Mouse (Mus musculus) lung, postnatal 14 days (tissue): ENCODE measurements around the gene Mllt3.

ENCODE experiments used
- DNase-seq: peaks from one replicate; pipeline ENCODE4 v3.0.0; 2021

The Mllt3 gene

DNA sequence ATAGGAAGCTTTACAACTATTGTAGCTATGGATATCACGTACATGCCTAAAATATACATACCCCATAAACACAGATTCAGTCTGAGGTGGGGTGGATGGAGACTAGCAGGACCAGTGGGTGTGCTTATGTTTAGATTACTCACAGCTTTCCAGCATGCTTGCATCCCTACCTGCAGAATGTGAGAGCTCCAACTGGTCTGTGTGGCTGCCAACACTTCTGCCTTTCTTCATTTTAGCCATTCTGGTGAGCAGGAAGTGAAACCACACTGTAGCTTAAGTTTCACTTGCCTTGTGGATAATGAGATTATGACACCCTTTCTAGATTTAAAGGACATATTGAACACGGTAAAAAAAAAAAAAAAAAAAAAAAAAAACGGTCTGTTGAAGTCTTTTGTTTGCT lies 88.8 kb downstream of the Mllt3 start:
- DNase-seq, result no peak

DNA sequence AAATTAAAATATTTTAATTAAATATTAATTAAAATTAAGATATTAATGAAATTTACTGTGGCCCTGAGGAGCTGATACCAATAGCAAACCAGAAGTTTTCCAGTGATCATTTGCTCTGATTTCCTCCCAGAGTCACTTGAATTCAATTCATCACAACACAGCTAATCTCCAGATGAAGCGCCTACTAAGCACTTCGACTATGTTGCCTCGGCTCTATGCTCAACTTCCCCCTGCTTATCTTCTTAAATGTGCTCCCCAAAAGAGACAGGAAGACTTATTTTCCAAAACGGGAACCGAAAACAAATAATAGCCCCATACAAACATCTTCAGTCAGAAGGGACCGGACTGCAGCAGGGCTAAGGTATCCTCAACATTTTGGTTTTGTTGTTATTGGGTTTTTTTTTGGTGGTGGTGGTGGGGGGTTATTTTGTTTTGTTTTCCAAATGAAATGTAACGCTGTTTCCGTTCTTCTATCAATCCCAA lies 90.2 kb downstream of the Mllt3 start:
- DNase-seq, result no peak

DNA sequence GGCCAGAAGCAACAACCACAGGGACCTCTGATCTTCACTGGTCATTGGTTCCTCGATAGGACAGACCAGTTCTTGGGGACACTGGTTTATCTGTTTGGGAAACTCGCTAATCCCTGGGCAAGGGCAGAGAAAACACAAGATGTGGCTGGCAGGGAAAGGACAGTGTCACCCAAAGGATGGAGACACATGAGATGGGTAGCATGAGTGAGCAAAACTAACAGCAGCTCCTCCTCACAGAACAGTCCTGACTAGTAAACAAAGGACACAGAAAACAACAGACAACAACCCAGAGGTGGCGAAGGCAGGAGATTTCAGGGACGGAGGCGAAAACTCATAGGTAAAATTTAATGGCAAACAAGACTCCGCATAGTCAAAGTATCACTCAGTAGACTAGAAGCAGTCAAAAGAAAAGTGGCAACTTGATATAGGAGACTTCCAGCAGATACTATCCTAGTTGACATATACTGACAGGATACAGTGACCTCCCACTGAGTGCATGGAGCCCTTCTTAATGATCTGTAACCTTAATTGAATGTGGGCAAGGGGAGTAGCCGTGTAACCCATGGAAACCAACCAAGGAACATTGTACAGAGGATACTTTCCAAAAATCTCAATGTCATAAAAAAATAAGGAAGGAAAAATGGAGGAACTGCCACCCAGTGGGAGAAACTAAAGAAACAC lies 93.5 kb downstream of the Mllt3 start:
- no peak for DNase-seq

DNA sequence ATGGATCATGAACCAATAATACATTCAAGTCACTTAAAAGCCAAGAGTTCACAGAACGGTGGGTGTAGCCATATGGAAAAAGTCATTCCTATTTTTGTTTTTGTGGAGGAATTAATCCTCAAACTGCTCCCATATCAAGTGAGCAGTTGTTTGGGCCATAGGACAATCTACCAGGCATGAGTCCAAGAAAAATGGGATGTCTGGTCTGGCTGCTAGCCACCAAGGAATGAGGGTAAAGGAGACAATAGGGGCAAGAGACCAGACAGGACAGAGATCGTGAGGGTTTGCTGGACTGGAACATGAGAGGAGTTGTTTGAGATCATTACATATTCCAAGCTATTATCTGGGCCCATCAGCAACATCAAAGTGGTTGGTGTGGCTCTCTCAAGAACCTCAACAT lies 96.8 kb downstream of the Mllt3 start:
- no peak for DNase-seq

DNA sequence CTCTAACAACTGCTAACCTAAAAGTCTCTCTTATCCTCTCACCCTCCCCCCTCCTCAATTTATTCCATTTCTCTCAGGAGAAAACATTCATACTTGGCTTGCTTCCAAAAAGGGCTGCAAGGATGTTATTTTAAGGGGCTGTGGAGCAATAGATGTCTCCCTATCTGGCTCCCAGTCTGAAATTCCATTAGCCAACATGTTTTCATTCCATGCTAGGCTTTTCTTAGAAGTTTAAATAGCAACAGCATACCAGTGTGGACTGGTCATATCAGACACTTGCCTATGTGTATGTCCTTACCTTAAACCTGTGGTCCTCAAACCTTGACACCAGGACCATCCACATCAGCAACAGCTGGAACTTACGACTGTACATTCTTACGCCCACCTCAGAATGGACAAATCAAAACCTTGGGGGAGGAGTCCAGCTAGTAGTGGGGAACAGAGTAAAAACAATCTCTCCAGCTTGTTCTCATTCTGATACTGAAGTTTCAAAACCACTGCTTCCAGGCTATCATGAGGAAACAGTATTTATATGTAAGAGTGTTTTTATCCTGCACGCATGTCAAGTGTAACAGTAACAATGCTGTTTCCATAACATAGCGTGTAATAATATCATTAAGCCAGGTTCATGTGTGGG lies 99.3 kb downstream of the Mllt3 start:
- no peak for DNase-seq

DNA sequence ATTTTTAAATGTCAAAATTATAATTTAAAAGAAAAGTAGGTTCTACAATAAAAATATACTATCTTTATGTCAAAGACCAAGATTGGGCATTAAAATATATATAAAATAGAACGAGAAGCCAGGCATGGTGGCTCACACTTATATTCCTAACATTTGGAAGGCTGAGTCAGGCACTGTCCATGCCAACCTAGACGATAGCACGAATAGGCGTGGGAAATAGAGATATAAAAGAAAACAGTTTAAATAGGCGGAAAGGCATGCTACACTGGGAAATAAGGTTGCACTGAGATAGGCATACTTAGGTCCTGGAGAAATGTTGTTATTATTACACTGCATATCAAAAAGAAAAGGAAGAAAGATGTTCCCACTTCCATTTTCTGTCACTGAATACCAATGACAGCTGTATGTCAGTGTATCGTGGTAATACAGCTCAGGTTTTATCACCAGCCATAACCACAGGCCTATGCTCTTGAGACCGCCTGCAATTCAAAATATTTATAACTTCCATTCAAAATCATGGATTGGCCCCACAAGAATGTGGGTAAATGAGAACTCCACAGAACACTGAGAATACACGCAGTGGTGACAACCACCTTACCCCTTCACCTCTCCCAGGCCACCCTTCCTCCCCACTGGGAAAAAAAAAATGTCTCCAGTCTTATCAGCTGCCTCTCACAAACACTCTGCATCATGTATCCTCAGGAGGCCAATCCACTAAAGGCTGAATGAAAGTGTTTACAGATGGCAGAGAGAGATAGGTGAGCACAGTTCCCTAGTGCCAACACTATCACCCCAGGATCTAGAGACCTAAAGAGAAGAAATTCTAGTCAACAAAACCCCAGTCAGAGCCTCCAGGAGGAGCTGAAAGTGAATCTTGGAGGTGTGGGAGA lies 102.6 kb downstream of the Mllt3 start:
- DNase-seq, result no peak

DNA sequence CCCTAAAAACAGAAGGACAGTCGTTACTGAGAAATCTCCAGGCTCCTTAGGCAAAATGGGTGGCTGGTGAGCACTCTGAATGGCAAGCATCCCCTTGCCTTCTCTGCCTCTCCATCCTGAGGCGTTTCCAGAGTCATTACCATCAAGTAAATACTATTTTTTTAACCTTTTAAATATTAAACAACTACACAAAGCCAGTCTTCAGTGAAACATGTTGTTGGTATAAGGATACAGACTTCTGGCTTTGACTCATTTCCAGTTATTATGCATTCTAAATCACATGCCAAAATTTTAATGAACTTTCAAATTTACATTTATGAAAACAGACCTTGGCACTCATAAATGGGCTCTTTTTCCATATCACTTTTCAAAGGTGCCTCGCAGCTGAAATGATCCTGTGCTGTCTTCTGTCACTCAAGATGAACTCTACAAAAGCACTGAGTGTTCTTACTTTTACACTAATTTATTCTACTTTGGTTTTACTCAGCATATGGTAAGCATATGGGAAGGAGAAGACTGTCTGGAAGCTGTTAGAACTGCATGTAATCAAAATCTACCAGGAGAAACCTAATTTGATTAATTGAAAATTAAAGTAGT lies 104.5 kb downstream of the Mllt3 start:
- no peak for DNase-seq

DNA sequence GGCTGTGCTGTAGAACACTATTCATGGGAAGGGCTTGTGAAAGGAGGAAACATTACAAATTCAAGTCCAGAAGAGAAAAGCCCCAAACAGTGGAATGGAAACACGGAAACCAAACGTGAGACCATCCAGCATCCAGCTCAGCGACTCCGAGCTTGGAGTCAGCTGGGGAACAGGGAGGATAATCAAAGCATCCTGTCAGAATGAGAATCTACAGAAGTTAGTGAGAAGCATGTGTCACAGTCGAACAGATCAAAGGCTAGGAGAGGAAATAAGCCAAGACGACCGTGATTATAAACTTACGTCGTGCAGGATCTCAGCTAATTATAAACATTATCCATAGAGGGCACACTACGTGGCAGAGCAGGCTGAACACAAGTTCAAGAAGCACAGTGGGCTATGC lies 105.8 kb downstream of the Mllt3 start:
- DNase-seq, result no peak

DNA sequence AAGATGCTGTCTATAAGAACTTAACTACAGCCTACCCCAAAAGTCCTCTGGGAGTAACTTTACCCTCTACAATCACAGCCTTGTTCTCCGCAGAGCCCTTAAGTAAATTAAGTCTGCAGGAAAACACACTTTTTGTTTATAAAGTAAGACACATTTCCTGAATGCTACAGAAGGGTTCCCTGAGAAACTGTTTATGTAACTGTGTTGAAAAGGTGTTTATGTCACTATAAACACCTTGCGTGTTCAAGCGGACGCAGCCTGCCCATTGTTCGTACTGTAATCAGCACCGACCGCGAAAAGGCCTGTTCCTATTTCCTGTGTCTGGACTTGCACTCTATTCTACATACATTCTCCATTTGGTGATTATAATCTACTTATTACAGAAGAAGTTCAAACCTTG lies 112.5 kb downstream of the Mllt3 start:
- DNase-seq, result no peak

DNA sequence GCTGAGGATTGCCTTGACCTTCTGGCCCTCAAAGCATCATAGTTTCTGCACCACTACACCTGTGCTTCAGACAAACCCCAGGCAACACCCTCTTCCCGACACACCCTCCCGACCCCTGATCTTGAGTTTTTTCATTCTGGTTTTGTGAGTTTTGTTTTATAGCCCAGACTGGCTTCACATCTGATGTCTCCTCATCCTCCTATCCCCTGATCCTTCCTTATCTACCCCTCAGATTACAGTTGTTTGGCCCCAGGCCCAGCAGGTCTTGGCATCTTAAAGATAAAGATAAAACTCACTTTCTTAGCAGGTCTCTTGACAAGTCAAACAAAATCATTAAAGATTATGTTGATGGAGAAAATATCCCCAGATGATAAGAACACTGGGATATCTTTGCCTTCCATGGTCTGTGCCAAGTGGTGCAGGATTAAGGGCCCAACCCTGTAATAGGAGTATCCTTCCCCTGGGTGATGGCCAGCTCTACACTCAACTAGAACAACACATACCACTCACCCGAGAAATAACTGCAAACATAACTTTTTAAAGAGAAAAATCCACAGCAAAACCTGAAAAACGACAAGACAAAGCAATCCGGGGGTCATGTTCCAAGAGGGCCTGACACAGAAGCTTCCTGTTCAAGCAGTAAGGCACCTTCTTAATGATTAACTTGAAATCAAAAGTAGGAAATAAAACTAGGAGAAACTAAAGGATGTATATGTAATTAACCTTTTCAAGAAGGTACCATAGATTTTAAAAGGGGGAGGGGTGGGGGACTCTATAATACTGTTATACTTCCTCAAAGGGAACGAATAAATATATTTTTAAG lies 121.8 kb downstream of the Mllt3 start:
- no peak for DNase-seq

DNA sequence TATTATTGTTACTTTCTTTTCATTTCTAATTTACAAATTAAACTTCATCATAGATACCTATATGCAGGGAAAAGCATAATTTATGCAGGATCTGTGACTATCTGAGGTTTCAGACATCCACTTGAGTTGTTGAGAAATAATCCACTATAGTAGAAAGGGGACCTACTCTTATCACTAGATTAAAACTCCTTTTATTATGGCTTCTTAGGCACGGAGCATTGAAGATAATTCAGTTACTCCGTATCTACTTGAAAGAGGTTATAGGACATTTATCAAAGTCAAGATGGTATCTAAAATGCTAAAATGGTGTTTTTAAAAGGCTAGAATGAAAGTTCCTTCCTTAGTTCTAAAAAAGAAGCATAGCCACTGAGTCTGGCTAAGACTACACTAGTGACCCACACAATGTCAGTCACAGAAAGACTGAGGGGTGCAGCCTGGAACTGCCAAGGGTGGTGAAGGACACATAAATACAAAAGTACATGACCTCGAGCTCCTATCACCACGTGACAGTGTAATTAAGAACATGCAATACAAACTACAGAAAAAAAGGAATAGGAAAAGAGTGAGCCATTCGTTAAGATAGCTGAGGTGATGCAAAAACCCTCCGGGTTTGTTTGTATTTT lies 127.9 kb downstream of the Mllt3 start:
- DNase-seq, result no peak

DNA sequence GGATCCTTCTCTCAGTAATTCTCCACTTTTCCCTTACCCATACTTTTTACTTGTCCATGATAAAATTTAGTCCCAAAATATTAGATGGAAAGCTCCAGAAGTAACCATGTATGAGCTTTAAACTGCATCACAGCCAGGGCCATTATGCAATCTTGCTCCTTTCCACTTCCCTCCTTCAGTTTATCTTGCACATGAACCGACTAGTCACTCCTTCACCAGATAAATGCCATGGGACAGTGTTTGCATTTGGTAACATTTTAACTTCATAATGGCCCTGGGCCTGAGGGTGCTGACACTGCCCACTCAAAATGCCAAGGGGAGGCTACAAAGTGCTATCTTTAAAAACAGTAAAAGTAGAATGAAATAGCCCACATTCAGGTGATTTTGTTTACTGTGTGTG lies 128.4 kb downstream of the Mllt3 start:
- DNase-seq, result no peak

DNA sequence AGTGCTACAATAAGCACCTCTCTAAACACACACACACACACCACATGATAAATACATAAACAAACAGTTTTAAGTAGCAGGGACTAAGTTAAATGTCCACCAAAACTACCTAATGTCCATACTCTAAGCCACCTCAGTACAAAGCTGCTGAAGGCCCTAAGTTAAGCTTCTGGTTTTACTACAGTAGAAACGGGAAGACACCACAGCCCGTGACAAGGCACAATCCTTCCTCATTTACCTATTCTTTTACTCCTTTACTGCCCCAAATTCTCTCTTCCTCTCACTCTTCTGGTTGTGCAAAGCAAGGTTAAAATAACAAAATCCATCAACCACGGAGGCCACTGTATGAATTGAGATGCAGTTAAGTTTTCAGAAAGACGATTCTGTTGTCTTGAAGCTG lies 130.6 kb downstream of the Mllt3 start:
- no peak for DNase-seq

DNA sequence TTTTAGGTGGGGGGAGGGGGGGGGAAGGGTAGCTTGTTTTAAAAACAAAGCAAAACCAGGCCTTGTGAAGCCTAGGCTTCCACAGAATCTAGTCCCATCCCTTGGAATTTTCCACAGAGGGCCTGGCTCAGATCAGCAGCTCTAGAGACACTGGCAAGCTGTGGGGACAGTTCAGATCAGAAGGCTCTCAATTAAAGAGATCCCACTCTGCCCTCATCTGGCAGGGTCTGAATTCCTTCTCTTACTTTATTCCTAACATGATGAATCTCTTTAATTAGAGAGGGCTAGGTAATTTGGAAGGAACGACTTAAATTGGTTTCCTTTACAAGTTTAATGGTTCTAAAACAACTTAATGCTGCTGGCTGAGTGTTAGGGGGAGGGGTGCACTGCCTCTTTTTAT lies 132.0 kb downstream of the Mllt3 start:
- DNase-seq, result peak; percentile 26

DNA sequence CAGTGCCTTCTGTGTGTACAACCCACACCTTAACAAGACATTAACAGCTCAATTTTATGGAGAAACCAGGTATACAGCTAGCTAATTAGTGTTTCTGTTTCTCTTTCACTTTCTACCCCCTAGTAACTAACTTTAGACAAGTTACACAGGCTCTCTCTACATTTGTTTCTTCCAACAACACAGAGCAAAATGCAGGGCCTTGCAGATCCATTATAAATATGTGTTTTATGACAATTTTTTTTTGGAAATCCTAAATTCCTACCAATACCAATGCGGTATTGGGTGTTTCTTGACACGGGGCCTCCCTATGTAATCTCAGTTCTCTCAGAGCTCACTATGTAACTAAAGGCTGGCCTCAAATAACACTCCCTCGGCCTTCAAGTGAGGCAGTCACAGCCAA lies 139.7 kb downstream of the Mllt3 start:
- no peak for DNase-seq

DNA sequence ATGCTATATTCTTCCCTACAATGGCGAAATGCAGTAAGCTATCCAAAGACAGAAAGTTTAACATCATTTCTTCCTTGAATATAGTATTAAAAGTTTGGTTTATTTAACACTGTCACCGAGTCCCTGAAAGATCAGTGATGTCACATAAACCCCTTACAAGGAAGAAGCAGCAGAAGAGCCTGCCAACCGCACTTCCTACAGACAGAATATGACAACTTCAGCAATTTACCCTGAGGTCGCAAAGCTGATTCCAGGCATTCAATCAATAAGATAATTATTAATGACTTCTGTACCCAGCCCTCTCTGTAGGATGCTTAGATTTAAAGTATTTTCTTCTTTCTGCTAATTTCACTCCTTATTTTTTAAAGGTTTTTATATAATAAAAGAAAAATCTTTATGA lies 140.2 kb downstream of the Mllt3 start:
- no peak for DNase-seq

DNA sequence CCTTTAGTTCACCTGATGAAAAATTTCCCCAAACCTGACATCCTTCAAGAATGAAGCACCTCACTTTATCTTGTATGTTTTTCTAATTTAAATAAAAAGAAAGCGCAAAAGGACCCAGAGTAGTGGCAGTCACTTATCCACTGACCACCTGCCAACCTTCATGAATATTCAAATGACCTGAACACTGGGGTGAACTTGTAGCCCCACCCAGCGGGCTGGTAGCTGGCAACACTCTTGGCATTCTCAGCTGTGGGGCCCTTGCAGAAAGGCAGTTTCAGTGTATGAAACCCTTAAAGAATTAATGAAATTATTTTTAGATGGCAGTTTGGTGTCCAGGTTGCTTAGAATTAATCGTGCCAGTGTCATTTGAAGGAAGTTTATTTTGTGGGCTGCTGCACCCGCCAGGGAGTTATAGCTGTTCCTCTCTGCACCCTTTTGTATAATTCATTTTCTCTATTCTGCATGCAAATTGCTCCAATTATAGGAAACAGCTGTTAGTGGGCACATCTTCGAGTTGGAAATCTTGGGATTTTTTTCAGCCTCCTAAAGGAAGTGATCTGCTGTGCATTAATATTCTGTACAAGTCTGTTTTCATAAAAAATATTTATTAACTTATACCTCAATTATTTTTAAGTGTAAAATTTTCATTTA lies 149.8 kb downstream of the Mllt3 start:
- DNase-seq, result no peak

DNA sequence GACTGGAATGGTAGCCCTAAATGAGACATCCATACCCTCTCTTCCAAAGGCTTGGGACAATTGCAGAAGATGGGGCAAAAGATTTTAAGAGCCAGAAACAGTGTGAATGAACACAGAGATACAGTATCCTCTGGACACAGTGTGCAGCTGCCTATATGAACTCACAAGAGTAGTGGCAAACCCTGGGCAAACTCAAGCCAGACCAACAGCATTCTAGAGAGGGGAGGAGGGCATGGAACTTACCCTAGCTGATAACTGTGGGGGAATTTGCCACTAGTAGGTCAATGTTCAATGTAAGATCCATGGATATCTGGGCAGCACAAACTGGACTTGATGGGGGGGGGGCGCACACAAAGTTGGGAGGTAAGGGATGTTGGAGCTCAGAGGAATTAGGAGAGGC lies 151.2 kb downstream of the Mllt3 start:
- DNase-seq, result no peak

DNA sequence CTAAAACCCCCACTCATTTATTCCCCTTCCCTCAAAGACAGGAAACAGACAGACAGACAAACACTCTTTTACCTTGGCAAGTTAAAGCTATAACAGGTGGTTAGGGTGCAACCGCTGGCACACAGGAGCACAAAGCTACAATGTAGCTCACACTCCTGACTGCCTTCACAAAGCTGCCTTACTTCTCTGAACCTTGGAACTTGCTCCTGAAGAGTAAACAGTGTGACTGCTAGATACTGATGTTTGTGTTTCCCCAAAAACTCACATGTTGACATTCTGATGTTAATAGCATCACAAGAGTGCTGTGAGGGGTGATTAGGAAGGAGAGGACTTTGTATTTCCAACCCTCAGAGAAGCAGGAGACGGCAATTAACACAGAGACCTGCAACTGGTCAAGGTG lies 151.6 kb downstream of the Mllt3 start:
- DNase-seq, result no peak

DNA sequence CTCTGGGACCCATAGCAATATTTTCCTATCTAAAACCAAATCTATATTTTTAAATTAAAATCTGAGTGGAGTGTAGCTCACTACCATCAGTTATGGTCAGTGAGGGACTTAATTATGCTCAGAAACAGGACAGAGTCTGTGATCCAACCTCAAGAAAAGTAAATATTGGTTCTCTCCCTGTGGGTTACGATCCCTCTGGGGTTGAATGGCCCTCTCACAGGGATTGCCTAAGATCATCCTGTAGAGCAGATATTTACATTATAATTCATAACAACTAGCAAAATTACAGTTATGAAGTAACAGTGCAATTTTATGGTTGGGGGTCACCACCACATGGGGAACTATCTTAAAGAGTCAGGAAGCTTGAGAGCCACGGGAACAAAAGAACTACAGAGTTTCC lies 152.9 kb downstream of the Mllt3 start:
- no peak for DNase-seq

DNA sequence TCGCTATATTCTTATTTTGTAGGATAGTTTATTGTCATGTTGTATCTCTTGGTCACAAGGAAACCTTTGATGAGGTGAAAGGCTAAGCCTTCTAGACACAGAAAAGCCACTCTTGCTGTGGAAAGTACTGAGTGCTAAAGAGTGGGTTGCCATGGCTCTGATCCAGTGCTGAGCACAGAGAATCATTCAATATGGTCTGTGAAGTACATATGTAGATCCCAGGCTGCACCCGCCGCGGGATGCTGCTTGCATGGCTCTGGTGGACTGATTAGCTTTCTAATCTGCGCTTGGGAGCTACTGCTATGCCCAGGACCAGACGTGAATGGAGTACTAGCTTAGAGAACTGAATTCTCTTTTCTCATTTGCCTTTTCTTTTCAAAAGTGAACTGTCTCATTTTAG lies 154.5 kb downstream of the Mllt3 start:
- DNase-seq, result no peak

DNA sequence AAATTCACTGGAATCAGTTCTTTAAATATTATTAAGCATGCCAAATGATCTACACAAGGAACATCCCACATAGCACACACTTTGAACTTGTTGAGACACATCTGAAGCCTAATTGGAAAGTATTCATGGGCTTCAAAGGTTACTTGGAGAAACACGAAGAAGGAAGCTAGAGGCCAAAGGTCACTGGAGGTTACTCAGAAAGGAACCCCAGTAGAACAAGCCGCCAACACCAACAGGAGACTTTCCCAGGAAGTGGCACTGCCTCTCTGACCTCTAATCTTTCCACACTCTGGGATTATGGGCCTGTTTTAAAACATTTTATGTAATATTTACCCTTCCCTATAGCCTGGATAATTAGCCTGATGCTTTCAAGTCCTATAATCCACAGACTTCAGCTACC lies 162.6 kb downstream of the Mllt3 start:
- DNase-seq, result no peak
